Mouse (Mus musculus) thymus, postnatal 14 days (tissue): ENCODE data around the gene Nudt17.
"Not testable (repeated sequence)": the region's sequence is repeated elsewhere in the genome, so short reads cannot be mapped to it uniquely, and the experiment has no call there.

Experiments used
- DNase-seq: peaks from one replicate; pipeline ENCODE4 v3.0.0; 2021

Nudt17 gene

DNA sequence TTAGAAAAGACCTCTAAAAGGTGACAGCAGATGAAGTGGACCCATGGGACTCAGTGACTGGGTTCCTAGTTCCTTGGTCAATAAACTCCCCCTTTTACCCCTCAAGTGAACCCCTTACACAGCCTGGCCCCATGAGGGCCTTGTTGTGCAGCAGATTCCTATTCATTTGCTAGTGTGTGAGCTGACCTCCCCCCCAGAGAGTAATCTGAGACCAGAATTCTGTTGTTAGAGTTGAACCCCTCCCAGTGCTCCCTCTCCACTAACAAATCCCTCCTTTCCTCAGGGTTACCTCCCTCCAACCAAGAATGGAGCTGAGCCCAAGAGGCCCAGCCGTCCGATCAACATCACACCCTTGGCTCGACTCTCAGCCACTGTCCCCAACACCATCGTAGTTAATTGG lies 7.4 kb downstream of the Nudt17 start:
- DNase-seq = no peak

DNA sequence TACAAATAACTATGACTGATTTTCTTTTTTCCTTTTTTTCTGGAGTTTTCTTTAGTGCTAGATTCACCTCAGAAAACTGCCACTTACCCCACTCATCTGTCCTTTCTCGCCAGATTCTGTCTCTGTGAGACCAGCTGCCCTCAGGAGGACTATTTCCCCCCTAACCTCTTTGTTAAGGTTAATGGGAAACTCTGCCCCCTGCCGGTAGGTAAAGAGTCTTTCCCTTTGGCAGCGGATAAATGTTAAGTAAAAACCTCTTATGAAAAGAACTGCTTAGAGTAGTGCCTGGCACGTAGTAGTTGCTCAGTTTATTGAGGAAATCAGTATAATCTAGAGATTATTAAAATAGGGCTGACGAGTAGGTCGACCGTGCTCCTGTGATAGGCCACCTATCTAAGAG lies 8.0 kb downstream of the Nudt17 start:
- peak; percentile 57 for DNase-seq

DNA sequence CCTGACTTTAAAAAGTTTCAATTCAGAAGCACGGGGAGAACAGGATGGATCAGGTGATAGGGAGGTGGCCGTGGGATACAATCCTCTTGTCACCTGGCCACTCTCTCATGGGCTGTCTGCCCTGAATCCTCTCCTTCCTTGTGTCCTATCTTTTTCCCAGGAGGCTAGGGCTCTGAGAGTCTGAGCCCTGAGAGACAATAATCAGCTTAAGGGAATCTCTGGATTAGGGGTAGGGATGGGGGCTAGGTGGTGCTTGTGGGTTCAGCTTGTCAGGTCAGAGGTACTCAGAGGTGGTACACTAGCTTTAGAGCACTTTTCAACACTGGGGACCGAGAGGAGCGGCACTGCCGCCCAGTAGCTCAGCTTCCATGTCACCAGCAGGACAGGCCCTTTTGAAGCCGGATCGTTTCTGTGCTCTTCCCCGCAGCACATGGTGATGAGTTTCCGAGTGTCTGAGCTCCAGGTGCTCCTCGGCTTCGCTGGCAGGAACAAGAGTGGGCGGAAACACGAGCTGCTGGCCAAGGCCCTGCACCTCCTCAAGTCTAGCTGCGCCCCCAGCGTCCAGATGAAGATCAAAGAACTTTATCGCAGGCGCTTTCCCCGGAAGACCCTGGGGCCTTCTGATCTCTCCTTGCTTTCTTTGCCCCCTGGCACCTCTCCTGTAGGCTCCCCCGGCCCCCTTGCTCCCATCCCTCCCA lies 9.2 kb downstream of the Nudt17 start:
- DNase-seq = no peak

DNA sequence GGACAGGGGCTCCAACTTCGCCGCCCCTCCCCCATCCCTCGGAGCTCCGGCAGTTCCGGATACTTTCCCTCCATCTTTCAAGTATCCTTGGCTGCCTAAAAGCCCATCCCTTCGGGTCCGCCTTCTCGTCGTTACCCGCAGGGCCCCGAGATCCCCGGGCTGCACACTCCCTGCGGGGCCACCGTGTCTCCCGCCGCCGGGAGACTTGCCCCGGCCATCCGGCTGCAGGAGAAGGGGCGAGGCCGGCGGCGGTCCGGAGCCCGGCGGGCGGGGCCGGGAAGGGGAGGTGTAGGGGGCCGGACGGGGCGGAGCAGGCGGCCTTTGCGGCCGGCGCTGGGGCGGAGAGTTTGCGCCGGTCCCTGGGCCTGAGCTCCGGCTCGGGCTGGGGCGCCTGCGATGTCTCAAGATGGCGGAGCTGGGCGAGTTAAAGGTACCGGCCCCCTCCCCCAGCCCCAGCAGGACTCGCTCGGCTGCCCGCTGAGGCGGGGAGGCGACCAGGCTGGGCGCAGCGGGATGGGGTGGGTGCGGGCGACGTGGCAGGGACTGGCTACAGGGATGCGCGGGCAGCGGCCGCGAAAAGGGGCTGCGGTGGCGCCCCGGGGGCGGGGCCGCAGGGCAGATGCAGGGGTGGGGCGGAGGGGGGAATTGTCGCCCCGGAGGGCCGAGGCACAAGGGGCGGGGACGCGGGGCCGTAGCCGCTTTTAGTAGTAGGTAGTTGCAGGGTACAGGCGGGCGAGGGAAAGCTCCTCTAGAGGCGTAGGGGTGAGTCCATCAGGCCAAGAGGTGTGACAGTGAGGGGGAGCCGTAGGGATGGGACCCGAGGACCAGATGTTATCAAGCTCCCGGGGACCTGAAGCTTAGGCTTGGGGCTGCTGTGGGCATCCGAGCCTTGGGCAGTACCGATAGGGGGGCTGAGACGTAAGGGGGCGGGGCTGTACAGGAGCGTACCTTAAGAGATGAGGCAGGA lies 11.3 kb downstream of the Nudt17 start:
- peak; percentile 71 for DNase-seq

DNA sequence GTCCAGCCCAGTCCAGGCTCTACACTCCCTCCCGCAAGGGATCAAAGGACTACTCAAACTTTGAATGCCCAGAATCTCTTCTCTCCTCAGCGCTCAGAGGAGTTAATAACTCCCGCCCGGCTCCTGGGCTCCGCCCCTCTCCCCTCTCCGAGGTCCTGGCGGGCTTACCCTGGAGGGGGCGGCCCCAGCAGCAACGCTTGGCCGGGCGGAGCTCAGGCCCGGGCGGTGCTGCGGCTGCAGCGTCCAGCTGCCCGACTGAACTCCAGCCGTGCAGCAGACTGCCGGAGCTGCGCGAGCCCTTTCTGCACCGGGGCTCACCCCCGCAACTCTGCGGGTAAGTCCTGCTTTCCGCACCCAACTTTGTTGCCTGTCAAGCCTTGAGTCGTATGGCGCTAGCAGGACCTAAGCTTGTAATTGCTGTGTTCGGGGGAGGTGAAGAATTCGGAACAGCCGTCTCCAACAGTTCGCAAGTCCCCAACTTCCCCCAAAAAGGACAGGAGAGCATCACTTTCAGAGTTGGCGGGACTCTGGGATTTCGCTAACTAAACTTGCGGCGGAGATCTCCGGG lies 12.1 kb downstream of the Nudt17 start, which contains the start of gene Pias3:
Gene Pias3 (plus strand): TSS at position 187 of the 568 bp plus-strand sequence.
- DNase-seq = peak; percentile 56

DNA sequence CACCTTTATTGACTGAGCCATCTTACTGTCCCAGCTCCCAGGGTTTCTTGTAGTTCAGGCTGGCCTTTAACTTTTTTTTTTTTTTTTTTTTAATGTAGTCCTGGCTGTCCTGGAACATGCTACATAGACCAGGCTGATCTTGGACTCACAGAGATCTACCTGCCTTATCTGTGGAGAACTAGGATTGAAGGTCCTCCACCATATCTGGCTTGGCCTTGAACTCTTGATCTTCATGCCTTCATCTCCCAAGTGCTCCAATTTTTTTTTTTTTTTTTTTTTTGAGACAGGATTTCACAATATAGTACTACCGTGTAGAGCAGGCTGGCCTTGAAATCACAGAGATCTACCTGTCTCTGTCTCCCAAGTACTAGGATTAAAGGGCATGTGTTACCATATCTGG lies 14.8 kb downstream of the Nudt17 start:
- no peak for DNase-seq

DNA sequence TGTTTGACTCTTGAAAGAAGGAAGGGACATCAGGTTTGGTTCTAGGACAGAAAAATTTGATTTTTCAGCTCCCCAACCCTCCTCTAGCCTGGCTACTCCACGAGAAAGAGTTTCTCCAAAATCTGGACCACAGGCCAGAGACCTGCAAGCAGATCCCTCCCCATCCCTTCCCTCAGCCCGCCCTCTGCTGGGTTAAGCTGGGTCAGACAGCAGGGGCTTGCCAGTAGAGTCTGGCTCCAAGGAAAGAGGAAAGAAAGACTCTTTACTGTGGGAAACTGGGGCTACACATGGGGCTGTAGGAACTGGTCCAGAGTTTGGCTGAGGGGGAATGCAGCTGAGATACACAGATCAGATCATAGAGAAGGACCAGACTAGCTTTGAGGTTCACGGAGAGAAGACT lies 15.9 kb downstream of the Nudt17 start:
- no peak for DNase-seq

DNA sequence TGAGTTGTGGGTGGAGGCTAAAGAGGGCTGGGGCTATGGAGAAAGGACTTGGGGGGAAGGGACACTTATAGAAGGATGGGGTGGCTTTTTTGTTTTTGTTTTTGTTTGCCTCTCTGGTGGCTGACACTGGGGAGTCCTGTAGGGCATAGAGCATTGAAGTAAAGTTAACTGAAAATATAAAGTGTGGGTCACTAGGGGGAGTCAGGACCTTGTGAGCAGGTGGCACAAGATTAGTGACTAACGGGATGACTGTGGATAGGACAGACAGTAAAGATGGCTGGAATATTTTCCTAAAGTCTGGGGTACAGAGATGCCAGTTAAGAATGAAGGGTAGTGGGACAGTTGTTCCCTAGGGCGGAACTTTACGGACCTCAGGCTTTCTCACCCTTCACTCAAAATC lies 18.1 kb downstream of the Nudt17 start:
- DNase-seq = no peak

DNA sequence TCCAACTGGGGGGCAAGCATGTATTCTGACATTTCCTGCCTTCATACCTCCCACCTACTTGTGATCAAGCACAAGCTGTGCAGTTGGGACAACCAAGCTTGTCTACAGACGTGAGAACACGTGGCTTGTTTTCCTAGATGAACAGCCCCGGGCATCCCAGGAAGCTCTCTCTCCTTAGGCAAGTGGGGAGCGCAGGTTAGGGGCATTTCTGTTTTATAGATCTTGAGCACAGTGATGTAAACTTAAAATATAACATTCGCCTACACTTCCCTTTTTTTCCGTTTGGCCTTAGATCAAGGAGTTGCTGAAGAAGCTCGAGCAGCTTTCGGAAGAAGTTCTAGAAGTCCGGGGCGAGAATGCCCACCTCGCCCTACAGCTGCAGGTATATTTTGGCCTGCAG lies 19.5 kb downstream of the Nudt17 start:
- no peak for DNase-seq

DNA sequence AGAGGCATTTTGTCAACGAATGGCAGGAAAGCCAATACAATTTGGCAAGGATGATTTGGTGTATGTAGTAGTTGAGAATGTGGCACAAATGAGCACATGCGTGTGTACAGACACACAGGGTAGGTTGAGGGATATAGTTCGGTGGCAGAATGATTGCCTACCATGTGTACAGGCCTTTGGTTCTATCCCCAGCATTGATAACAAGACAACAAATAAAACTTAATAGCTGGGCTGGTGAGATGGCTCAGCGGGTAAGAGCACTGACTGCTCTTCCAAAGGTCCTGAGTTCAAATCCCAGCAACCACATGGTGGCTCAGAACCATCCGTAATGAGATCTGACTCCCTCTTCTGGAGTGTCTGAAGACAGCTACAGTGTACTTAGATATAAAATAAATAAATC lies 22.3 kb downstream of the Nudt17 start:
- DNase-seq = not testable (repeated sequence)

DNA sequence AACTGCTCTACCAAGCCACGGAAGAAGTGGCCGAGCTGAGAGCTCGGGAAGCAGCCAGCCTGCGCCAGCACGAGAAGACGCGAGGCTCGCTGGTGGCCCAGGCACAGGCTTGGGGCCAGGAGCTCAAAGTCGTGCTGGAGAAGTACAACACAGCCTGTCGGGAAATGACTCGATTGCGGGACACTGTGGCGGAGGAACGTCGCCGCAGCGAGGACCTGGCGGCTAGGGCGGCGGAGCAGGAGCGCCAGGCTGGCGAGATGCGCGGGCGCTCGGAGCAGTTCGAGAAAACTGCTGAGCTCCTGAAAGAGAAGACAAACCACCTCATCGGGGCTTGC lies 23.6 kb downstream of the Nudt17 start:
- DNase-seq = no peak

DNA sequence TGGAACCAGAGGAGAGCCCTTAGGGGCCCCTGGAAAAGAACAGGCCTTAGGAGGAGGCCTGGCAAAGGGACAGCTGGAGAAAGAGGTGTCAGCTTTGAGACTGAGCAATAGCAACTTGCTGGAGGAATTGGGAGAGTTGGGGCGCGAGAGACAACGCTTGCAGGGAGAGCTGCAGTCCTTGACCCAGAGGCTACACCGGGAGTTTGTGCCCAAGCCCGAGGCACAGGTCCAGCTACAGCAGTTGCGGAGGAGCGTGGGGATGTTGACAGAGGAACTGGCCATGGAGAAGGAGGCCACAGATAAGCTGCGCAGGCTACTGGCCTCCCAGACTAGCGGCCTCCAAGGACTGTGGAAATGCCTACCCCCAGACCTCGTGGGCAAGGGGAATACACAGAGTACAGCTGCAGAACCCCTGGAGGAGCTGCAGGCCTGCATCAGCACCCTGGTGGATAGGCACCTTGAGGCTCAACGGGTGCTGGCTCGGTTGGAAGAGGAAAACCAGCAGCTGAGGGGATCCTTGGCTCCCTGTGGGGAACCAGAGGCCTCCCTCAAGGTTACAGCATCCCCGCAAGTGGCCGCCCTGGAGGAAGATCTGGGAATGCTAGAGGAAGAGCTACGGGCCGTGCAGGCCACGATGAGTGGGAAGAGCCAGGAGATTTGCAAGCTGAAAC lies 24.1 kb downstream of the Nudt17 start:
- DNase-seq = no peak

DNA sequence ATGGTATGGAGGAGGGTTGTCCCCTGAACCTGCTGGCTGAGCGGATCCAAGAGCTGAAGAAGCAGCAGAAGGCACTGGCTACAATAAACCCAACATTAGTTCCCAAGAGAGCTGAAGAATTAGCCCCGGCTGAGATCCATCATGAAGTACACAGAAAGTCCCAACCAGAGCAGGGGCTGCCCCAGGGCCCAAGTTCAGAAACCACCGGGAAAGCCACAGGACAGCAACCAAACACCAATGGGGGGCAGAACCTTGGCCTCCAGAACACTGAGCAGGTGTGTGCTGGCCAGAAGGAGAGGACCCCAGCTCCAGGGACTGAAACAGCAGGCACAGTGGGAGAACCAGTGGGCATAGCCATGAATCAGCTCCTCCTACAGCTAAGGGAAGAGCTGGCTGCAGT lies 24.9 kb downstream of the Nudt17 start:
- no peak for DNase-seq

DNA sequence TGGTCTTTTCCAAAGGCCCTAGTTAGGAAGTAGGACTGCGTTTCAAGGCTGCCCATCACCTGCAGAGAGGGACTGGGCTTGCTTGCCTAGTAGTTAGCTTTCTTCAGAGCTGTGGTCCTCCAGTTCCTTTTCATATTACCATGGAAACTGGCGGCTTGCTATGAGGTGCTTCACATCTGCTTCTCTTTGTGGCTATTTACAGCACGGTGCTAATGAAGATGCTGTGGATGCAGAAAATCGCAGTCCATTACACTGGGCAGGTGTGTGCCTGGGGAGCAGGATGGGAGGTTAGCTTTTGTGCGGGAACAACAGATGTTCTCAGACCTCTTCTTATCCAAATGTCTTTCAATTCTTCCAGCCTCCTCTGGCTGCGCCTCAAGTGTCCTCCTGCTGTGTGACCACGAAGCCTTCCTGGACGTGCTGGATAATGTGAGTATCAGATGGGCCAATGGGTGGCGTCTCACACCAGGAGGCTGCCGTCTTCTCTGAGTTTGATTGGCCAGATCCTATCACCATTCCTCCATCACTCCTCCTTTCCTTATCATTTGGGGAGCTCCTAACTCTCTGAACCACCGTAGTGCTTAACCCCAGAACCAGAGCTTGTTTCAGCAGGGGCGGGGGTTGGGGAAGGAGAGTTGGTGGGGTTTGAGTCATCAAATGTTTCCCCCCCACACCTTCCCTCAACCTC lies 27.9 kb downstream of the Nudt17 start:
- DNase-seq = no peak

DNA sequence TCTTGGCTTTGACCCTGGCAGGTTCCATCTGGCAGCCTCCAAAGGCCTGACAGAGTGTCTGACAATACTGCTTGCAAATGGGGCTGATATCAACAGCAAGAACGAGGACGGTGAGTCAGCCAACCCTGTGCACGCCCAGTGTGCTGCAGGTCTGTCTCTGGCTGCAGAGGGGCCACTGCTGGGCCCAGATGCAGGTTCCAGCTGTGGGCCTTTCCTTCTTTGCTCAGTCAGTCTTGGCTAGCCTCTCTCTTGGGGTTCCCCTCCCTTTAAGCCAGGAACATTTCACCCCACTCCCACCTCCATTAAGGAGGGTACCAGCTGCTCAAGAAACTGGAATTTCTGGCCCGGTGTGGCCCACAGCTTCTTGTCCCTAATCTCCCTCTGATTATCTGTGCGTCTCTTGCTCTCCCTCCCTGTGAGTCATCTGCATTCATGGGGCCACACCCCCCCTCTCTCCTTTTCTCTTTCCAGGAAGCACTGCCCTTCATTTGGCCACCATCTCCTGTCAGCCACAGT lies 29.1 kb downstream of the Nudt17 start:
- no peak for DNase-seq

DNA sequence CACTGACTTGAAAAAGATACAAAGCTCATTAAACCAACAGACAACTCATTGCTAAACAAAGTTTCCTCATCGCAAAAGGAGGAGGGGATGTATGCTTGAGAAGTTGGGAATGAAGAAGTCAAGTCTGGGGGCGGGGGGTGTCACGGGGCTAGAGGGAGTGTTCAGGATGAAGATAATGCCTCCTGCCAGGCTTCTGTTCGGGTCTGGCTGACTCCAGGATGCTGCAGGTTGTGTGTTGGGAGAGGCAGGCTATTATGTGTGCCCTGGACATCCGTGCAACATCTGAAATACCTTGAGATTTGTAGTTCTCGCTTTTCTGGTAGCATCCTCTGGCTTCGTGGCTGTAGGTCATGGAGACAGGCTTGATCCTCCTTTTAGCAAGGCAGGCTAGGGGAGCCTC lies 29.9 kb downstream of the Nudt17 start:
- DNase-seq = no peak

DNA sequence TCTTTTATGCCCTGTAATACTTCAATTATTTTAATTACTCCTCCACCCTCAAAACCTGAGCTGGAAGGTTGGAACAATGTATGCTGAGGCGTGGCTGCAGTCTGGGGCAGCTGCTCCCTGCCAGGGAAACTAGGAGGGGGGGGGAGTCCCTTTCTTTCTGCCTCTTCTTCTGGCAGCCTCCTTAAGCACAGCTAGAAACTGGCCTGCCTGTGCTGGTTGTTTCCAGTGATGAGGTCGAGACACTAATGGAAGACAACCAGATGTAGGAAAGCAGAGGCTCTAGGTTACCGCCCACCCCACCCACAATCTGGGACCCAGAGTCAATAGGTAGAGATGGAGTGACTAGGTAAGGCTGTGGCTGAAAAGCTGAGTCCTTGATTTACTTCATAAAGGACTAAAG lies 32.7 kb downstream of the Nudt17 start:
- no peak for DNase-seq

DNA sequence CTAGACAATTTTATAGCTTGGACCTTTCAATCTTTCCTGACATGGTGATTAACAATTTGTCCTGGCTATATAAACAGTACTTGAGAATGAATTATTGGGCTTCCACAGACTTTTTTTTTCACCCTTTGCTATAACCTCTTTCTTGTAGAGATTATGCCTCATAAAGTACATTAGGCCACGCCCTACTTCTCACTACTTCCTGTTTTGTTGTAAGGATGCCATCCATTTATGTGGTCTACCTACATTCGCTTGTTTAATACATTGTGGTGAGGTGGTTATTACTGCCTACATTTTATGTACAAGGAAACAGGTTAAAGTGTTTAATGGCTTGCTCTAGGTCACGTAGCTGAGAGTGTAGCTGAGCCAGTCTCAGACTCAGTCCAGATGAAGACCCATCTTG lies 33.2 kb downstream of the Nudt17 start:
- no peak for DNase-seq

DNA sequence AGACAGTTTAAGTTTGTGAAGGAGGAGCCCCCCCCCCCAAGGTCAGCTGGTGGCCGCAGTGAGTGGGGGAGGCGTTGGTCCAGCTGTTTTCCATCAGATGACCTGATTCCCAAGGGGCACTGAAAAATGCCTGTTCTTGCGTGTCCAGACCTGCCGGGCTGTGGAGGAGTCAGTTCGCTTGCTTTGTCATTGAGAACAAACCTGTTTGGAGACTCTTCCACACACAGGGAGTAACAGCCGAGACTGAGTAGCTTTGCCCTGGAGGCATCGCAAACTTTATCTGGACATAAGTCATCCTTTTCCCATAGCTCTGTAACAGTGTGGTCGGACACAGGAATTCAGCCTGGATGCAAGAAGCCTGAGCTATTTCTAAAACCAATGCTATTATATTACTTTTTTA lies 33.9 kb downstream of the Nudt17 start:
- no peak for DNase-seq

DNA sequence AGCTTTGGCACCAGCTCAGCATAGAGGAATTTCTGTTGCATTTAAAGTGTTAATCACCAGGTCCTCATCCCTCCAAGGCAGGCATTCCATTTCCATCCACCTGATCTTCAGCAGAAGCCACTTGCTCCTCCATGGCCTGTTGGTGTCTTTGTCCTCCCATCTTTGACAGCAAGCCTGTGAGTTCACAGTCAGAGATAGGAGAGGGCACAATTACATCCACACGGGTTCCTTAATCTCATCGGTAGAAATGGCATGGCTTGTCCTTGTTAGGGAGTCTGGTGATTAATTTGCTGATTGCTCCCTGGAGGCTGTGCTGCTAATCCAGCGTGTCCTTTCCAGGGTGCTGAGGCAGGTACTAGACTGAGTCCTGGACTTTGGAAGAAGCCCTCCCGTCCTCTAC lies 34.8 kb downstream of the Nudt17 start:
- DNase-seq = no peak

DNA sequence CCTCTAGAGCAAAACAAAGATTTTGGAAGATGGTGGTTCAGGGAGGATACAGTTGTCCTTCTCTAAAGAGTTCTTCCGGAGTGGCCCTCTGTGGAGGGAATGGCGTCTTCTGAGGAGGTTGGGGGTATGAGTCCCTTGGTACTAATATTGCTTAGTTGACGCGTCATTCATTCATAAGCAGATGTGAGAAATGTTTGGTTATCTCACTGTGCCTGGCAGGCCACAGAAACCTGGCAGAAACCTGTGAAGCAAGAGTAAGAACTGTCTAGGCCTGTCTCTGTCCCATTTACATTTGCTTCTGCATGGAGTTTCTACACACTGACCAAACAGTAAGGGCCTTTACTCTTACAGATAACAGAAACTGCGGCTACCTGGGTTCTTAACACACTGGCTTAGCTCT lies 36.8 kb downstream of the Nudt17 start:
- DNase-seq = no peak

DNA sequence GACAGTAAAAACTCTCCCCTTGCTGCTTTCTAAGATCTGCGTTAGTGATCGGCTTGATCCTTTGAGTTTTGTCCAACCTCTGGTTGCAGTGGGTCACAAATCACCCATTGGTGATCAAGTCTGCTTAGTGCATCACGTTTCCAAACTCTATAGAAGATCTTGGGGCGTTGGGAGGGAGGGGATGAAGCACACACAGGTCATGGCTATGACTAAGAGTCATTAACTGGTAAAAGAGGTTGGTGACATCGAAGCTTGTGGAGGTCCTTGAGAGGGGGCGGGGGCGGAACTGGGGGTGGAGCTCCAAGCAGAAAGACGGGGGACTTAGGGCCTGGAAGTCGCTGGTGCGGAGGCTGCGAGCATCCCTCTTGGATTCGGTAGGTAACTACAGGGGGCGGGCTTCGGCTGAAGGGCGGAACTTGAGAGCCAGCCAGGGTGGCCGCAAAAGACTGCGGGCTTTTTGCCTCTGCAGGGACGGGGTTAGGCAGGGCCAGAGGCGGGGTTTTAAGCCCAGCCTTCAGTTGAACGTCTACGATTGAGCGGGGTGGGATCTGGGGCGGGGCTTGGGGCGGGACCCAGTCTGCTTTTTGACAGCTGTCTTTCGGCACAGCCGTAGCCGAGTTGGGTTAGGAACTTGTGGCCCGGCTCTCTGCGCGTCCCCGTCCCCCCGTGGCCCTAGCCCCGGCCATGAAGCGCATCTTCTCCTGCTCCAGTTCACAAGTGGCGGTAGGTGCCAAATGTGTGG lies 38.5 kb downstream of the Nudt17 start, which contains the start of gene Ankrd35:
Gene Ankrd35 (plus strand): TSS at position 405 of the 742 bp plus-strand sequence.
- peak; percentile 83 for DNase-seq
